Mouse (Mus musculus): ENCODE results near the gene Pomc. TPM values are rescaled to one million over a fixed set of nuclear protein-coding genes. Genes with fewer than 3 reads are reported as not detected.

The Pomc gene
- 0.26 and 0.31 TPM in 2 replicates for polyA plus RNA-seq (2015; fragmentation: Nextera tagmentation; extraction: Ambion mirVana)

DNA sequence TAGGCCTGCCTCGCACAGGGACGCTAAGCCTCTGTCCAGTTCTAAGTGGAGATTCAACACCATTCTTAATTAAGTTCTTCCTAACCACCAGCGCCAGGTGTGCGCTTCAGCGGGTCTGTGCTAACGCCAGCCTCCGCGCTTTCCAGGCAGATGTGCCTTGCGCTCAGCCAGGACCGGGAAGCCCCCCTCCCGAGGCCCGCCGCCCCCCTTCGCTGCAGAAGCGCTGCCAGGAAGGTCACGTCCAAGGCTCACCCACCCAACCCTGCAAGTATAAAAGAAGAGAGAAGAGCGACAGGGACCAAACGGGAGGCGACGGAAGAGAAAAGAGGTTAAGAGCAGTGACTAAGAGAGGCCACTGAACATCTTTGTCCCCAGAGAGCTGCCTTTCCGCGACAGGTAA lies at the start of gene Pomc:
TSS of gene Pomc (plus strand) at position 301 of the 400 bp plus-strand sequence.
- Histone ChIP-seq H3K36me3 (replicated peaks) (no peaks in the 10 kb centered on the region), H3K9ac (no peak within 1 kb of the TSS), H3K27ac (replicated peaks) (no peak within 1 kb of the TSS), H3K27me3 (peaks cover 20% of the 10 kb centered on the region), H3K9me3 (replicated peaks) (no peaks in the 10 kb centered on the region), H3K4me1 (replicated peaks) (peaks cover 3% of the 10 kb centered on the region; the same call in 1 of the 2 replicates), H3K4me3 (replicated peaks) (no peak within 1 kb of the TSS), H3K4me2 (no peak within 1 kb of the TSS)
- WGBS (ENCODE audit: insufficient replicate concordance) = 21% methylated on average over 22 of the region's 22 CpGs
- no peak for ATAC-seq (ENCODE audit: insufficient read depth)

DNA sequence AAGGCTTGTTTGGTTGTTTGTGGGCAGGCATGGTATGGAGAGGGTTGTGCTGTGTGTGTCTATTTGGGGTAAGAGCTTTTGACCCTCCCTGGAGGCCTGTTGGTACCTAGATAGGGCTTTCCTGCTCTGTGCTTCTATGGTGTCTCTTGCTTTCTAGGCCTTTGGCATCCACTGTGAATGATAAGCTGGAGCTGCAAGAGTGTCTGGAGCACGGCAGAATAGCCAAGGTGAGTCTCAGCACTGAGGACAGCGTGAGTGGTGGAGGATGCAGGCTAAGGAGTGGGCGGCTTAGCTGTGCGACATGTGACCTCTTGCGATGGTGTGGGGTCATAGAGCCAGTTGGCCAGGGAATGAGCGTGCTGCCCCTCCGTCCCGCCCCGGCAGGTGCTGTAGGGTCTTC lies 49.3 kb upstream of the Pomc start:
- WGBS (ENCODE audit: insufficient replicate concordance) = 74% methylated on average over 9 of the region's 9 CpGs
- H3K27me3 ChIP-seq = no peaks in the 10 kb centered on the region
- H3K4me2 ChIP-seq = no peak overlapping the region
- ATAC-seq (ENCODE audit: insufficient read depth) = no peak
- H3K4me1 ChIP-seq (replicated peaks) = no peaks in the 10 kb centered on the region
- H3K9me3 ChIP-seq (replicated peaks) = no peaks in the 10 kb centered on the region
- no peak overlapping the region for H3K9ac ChIP-seq
- H3K4me3 ChIP-seq (replicated peaks) = no peak overlapping the region
- H3K36me3 ChIP-seq (replicated peaks) = peaks cover 49% of the 10 kb centered on the region
- H3K27ac ChIP-seq (replicated peaks) = no peak overlapping the region

DNA sequence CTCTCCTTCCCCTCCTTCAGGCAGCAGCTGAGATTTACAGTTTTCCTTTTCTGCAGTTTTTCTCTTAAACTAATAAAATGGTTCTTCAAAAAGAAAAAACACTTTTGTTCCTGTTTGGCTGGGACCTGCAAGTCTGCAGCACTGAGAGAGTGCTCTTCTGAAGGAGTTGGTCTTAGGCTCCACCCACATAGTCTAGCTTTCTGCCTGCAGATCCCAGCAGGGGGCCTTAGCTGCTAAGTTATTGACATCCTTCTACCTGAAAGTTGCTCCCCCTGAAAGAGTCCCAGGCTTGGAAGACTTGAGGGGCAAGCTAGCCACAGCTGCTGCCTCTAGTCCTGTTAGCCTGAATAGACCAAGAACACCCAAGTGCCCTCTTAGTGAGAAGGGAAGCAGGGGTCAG lies 48.4 kb upstream of the Pomc start:
- H3K27ac ChIP-seq (replicated peaks) = no peak overlapping the region
- no peak overlapping the region for H3K4me2 ChIP-seq
- no peak overlapping the region for H3K9ac ChIP-seq
- H3K4me1 ChIP-seq (replicated peaks) = no peaks in the 10 kb centered on the region
- H3K4me3 ChIP-seq (replicated peaks) = no peak overlapping the region
- H3K36me3 ChIP-seq (replicated peaks) = peaks cover 47% of the 10 kb centered on the region
- H3K27me3 ChIP-seq = no peaks in the 10 kb centered on the region
- no peaks in the 10 kb centered on the region for H3K9me3 ChIP-seq (replicated peaks)
- ATAC-seq (ENCODE audit: insufficient read depth) = no peak

DNA sequence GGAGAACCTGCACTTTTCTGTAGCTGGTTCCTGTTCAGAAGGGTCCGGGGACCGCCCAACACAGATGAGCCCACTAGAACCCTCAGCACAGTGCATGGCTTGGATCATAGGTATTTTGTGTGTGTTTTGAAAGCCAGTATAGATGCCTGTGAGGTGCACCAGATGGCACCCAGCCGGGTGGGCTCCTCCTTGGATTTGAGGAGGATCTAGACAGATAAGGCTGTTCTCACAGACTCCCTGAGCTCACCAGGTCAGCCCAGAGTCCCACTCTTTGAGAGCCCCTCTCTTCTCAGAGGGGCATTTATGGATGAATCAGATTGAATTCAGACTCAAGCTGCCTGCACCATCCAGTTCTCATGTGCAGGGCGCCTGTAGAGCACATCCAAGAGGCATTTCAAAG lies 47.7 kb upstream of the Pomc start:
- Histone ChIP-seq H3K27me3 (no peaks in the 10 kb centered on the region), H3K36me3 (replicated peaks) (peaks cover 40% of the 10 kb centered on the region), H3K9ac (no peak overlapping the region), H3K4me1 (replicated peaks) (peaks cover 3% of the 10 kb centered on the region; the same call in 1 of the 2 replicates), H3K27ac (replicated peaks) (no peak overlapping the region), H3K9me3 (replicated peaks) (no peaks in the 10 kb centered on the region), H3K4me3 (replicated peaks) (no peak overlapping the region), H3K4me2 (no peak overlapping the region)
- 64% methylated on average over 4 of the region's 4 CpGs for WGBS (ENCODE audit: insufficient replicate concordance)
- no peak for ATAC-seq (ENCODE audit: insufficient read depth)

GRCm38 (mm10) chr12:3907418-3907817 lies 47.3 kb upstream of the Pomc start:
- Histone ChIP-seq H3K4me3 (replicated peaks) (no peak overlapping the region), H3K4me2 (no peak overlapping the region), H3K9me3 (replicated peaks) (no peaks in the 10 kb centered on the region), H3K27me3 (no peaks in the 10 kb centered on the region), H3K9ac (no peak overlapping the region), H3K27ac (replicated peaks) (no peak overlapping the region), H3K36me3 (replicated peaks) (peaks cover 36% of the 10 kb centered on the region), H3K4me1 (replicated peaks) (peaks cover 7% of the 10 kb centered on the region; the same call in 1 of the 2 replicates)
- ATAC-seq (ENCODE audit: insufficient read depth) = no peak
- 77% methylated on average over 13 of the region's 13 CpGs for WGBS (ENCODE audit: insufficient replicate concordance)

DNA sequence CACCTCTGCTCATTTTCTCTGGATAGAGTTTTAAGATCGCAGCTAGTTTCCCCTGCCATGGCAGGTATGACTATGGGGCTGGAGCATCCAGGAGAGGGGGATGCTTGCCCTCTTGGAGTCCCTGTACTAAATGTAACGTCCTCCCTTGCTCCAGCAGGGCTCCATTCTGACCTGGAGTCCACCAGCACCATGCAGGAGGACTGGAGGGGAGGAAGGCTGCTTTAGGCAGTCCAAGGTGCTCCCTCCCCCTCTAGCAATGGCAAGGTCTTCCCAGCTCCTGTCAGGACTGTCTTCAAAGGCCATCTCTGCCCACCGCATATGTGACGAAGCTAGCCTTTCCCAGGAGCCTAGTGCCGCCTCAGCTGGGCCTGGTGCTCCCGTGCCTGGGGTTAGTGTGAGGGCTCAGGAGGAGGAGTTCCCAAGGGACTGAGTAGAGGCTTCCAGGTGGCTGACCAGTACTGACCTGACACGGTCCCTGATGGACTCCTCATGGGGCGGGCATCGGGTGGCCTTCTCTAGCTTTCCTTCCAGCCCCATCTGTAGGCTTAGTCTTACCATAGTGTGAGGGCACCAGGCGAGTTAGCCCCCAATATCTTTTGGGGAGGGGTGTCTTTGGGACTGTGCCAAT lies 44.2 kb upstream of the Pomc start:
- 0 out of 2 replicates have a peak, but pooled peaks have one; percentile 22 for ATAC-seq (ENCODE audit: insufficient read depth)

DNA sequence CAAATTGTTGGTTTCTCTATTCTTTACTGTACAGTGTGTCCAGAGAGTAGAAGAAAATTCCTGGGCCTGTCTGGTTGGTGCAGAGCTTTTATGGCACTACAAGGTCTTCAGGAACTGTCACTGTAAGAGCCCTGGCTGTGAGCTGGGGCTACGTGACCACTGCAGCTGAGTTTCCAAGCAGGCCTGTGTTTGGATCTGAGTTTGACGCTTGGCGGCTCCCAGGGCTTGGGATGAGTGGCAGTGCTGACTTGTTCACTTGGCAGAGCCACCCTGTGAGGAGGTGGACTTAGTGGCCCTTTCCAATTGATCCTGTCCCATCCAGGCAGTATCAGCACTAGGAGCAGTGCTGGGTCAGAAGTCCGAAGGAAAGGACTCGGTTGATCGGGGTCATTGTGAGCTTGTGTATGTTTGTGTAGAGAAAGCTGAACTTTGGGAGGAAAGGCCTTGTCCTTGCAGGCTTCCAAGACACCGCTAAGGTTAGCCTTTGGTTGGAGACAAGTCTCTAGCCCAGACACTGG lies 42.9 kb upstream of the Pomc start:
- no peaks in the 10 kb centered on the region for H3K9me3 ChIP-seq (replicated peaks)
- H3K36me3 ChIP-seq (replicated peaks) = peaks cover 9% of the 10 kb centered on the region
- H3K4me1 ChIP-seq (replicated peaks) = peaks cover 7% of the 10 kb centered on the region; the same call in 1 of the 2 replicates
- H3K4me3 ChIP-seq (replicated peaks) = no peak overlapping the region
- no peak overlapping the region for H3K27ac ChIP-seq (replicated peaks)
- 0 out of 2 replicates have a peak, but pooled peaks have one; percentile 39 for ATAC-seq (ENCODE audit: insufficient read depth)
- no peak overlapping the region for H3K4me2 ChIP-seq
- no peaks in the 10 kb centered on the region for H3K27me3 ChIP-seq
- WGBS (ENCODE audit: insufficient replicate concordance) = 74% methylated on average over 7 of the region's 7 CpGs
- no peak overlapping the region for H3K9ac ChIP-seq

More for the DNA sequence above, 44.2 kb upstream of the Pomc start:
- no peak overlapping the region for H3K9ac ChIP-seq
- H3K9me3 ChIP-seq (replicated peaks) = no peaks in the 10 kb centered on the region
- peaks cover 7% of the 10 kb centered on the region; the same call in 1 of the 2 replicates for H3K4me1 ChIP-seq (replicated peaks)
- WGBS (ENCODE audit: insufficient replicate concordance) = 64% methylated on average over 10 of the region's 10 CpGs
- H3K27ac ChIP-seq (replicated peaks) = no peak overlapping the region
- H3K36me3 ChIP-seq (replicated peaks) = peaks cover 19% of the 10 kb centered on the region
- H3K4me2 ChIP-seq = no peak overlapping the region
- no peaks in the 10 kb centered on the region for H3K27me3 ChIP-seq
- no peak overlapping the region for H3K4me3 ChIP-seq (replicated peaks)

DNA sequence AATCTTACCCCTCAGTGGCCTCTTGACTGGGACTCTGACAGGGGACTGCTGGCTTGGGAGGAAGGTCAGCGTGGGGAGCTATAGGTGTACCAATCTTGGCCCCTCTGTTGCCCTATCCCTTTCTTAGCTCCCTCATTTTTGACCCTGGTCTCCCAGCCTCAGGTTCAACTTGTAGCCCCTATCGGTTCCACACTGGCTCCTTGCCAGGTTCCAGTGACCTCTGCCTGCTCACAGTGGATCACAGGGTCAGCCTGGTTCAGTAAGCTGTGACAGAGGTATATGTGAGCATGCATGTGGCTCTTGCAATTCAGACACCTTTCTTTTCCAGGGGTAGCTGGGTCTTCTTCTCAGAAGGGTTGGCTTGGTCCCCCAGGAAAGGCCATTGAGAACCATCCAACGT lies 38.9 kb upstream of the Pomc start:
- WGBS (ENCODE audit: insufficient replicate concordance) = 63% methylated on average over 3 of the region's 3 CpGs
- no peak for ATAC-seq (ENCODE audit: insufficient read depth)
- Histone ChIP-seq H3K27ac (replicated peaks) (no peak overlapping the region), H3K4me2 (no peak overlapping the region), H3K27me3 (no peaks in the 10 kb centered on the region), H3K4me3 (replicated peaks) (no peak overlapping the region), H3K9me3 (replicated peaks) (no peaks in the 10 kb centered on the region), H3K4me1 (replicated peaks) (peaks cover 12% of the 10 kb centered on the region; the same call in 1 of the 2 replicates), H3K36me3 (replicated peaks) (no peaks in the 10 kb centered on the region), H3K9ac (no peak overlapping the region)

- no peak for ATAC-seq (ENCODE audit: insufficient read depth)
- H3K36me3 ChIP-seq (replicated peaks) = no peaks in the 10 kb centered on the region
- H3K9ac ChIP-seq = no peak overlapping the region
- no peaks in the 10 kb centered on the region for H3K27me3 ChIP-seq
- H3K4me2 ChIP-seq = no peak overlapping the region
- no peak overlapping the region for H3K27ac ChIP-seq (replicated peaks)
- no peak overlapping the region for H3K4me3 ChIP-seq (replicated peaks)
- H3K4me1 ChIP-seq (replicated peaks) = 0 out of 2 replicates have a peak, but pooled peaks cover 5% of the 10 kb centered on the region
- 32% methylated on average over 14 of the region's 14 CpGs for WGBS (ENCODE audit: insufficient replicate concordance)
- no peaks in the 10 kb centered on the region for H3K9me3 ChIP-seq (replicated peaks)
Observed at GRCm38 (mm10) chr12:3917668-3918341, 36.9 kb upstream of the Pomc start.

DNA sequence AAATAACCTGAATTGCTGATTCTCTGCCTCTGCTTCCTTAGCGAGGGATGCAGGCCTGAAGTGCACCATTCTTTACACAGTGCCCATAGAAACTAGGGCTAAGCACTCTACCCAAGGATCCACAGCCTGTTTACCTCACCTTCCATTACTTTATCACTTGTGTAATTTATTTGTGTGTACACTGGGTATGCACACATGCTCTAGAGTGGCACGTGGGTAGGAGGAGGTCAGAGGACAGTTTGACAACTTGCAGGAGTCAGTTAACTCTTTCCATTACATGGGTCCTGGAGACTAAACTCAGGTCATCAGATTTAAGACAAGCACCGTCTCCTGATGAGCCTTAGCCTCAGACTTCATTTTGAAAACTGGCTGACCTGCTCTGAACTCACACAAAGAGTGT lies 36.2 kb upstream of the Pomc start:
- Histone ChIP-seq H3K9me3 (replicated peaks) (no peaks in the 10 kb centered on the region), H3K4me2 (no peak overlapping the region), H3K27me3 (no peaks in the 10 kb centered on the region), H3K4me3 (replicated peaks) (no peak overlapping the region), H3K36me3 (replicated peaks) (no peaks in the 10 kb centered on the region), H3K9ac (no peak overlapping the region), H3K4me1 (replicated peaks) (0 out of 2 replicates have a peak, but pooled peaks cover 5% of the 10 kb centered on the region), H3K27ac (replicated peaks) (no peak overlapping the region)
- ATAC-seq (ENCODE audit: insufficient read depth) = no peak
- WGBS (ENCODE audit: insufficient replicate concordance) = 48% methylated on average over 3 of the region's 3 CpGs

DNA sequence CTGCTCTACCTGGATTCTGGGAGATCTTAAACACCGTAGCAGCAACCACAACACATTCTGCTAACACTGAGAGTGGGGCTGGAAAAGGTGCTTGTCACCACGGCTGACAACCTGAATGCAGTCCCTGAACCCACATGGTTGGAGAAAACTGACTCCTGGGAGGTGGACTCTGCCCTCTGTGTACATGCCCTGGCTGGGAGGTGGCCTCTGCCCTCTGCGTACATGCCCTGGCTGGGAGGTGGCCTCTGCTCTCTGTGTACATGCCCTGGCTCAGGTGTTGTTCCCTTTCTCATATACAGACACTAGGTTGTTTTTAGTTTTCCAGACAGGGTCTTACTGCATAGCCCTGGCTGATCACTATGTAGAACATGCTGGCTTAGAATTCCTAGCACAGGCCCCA lies 35.3 kb upstream of the Pomc start:
- no peak overlapping the region for H3K27ac ChIP-seq (replicated peaks)
- H3K36me3 ChIP-seq (replicated peaks) = no peaks in the 10 kb centered on the region
- 0 out of 2 replicates have a peak, but pooled peaks cover 5% of the 10 kb centered on the region for H3K4me1 ChIP-seq (replicated peaks)
- no peaks in the 10 kb centered on the region for H3K9me3 ChIP-seq (replicated peaks)
- peak; percentile 75 for ATAC-seq (ENCODE audit: insufficient read depth)
- H3K27me3 ChIP-seq = no peaks in the 10 kb centered on the region
- H3K9ac ChIP-seq = no peak overlapping the region
- no peak overlapping the region for H3K4me3 ChIP-seq (replicated peaks)
- H3K4me2 ChIP-seq = no peak overlapping the region
- WGBS (ENCODE audit: insufficient replicate concordance) = 59% methylated on average over 3 of the region's 3 CpGs

All from liver, embryonic 15.5 days (tissue).